ENCODE assay signal across 15 mouse cellular contexts in genomic region chr11:107778859-107779258, GRCm38 (mm10). TPM values are rescaled to one million over a fixed set of nuclear protein-coding genes. Genes with fewer than 3 reads are reported as not detected.
DNase-seq lines count a peak whose midpoint lies in the region; ATAC-seq and TF ChIP-seq lines count a peak whose summit lies in the region.
"Had no signal": no experiment of that assay in that cellular context is flagged by ENCODE, and none has a peak within 500 bp of the region (broad histone marks: within the 10 kb centered on the region; RNA-seq: fewer than 3 reads in every experiment).

No protein-coding gene starts in this region.

- no peak overlapping the region for H3K4me3 ChIP-seq in forebrain, embryonic 16.5 days (replicated peaks; ENCODE audit: low read length)
- H3K4me3 ChIP-seq in hindbrain, embryonic 16.5 days (ENCODE audit: low read length), result no peak overlapping the region
- no peak overlapping the region for H3K4me3 ChIP-seq in neural tube, embryonic 13.5 days
- no peak overlapping the region for H3K4me3 ChIP-seq in kidney, adult 2 months (ENCODE audit: insufficient read depth, low read depth, low read length)
- H3K4me3 ChIP-seq: heart, embryonic 10.5 days; limb, embryonic 12.5 days had no signal

- H3K27ac ChIP-seq in forebrain, embryonic 16.5 days (ENCODE audit: low read length), result 0 out of 2 replicates have a peak overlapping the region, but pooled peaks have one; percentile 27
- H3K27ac ChIP-seq in hindbrain, embryonic 16.5 days (ENCODE audit: low read depth, low read length), result peak overlapping the region; percentile 69
- peak overlapping the region; percentile 84 for H3K27ac ChIP-seq in neural tube, embryonic 13.5 days (replicated peaks)
- H3K27ac ChIP-seq in kidney, adult 2 months (ENCODE audit: insufficient read depth, low read depth, low read length), result no peak overlapping the region
- H3K27ac ChIP-seq: heart, embryonic 10.5 days; limb, embryonic 12.5 days had no signal

- H3K9me3 ChIP-seq in forebrain, embryonic 16.5 days (ENCODE audit: control insufficient read depth, low read length), result no peaks in the 10 kb centered on the region
- no peaks in the 10 kb centered on the region for H3K9me3 ChIP-seq in hindbrain, embryonic 16.5 days (ENCODE audit: control insufficient read depth, low read length)
- H3K9me3 ChIP-seq in neural tube, embryonic 13.5 days, result no peaks in the 10 kb centered on the region
- H3K9me3 ChIP-seq: heart, embryonic 10.5 days; limb, embryonic 12.5 days had no signal

- no peak for TF ChIP-seq POLR2A in kidney, adult 2 months (IDR thresholded peaks at IDR 0.05; ENCODE audit: low read depth, low read length)

- 15% methylated on average over 9 of the region's 9 CpGs for WGBS in forebrain, embryonic 16.5 days
- 13% methylated on average over 9 of the region's 9 CpGs for WGBS in hindbrain, embryonic 16.5 days
- WGBS in neural tube, embryonic 13.5 days, result 30% methylated on average over 9 of the region's 9 CpGs
- WGBS in kidney, adult 2 months, result 92% methylated on average over 9 of the region's 9 CpGs

- TF ChIP-seq CTCF in kidney, adult 2 months (conservative IDR thresholded peaks at IDR 0.05; ENCODE audit: insufficient read depth, insufficient read length, low read depth, low read length), result no peak

- peak; percentile 43 for DNase-seq in layer of hippocampus, adult 9-11 months
- DNase-seq in layer of hippocampus, adult 18-20 months (ENCODE audit: low spot score in 2 of 2), result no peak
- no peak for DNase-seq in lung, postnatal 4 days
- DNase-seq in yolk sac, embryonic 10.5 days (ENCODE audit: low spot score), result no peak
- no peak for DNase-seq in kidney, adult 2 months
- DNase-seq: gastrocnemius, postnatal 10 days; heart, postnatal 4 days; kidney, adult 9 months had no signal

- H3K27me3 ChIP-seq in forebrain, embryonic 16.5 days (replicated peaks; ENCODE audit: control insufficient read depth, insufficient read depth, low read length), result no peaks in the 10 kb centered on the region
- no peaks in the 10 kb centered on the region for H3K27me3 ChIP-seq in hindbrain, embryonic 16.5 days (replicated peaks; ENCODE audit: control insufficient read depth, insufficient read depth, low read length)
- no peaks in the 10 kb centered on the region for H3K27me3 ChIP-seq in neural tube, embryonic 13.5 days
- H3K27me3 ChIP-seq in kidney, adult 2 months (replicated peaks; ENCODE audit: control insufficient read depth, insufficient read depth, low read length), result no peaks in the 10 kb centered on the region

- H3K36me3 ChIP-seq in forebrain, embryonic 16.5 days (ENCODE audit: control insufficient read depth, insufficient read depth), result no peaks in the 10 kb centered on the region
- H3K36me3 ChIP-seq in hindbrain, embryonic 16.5 days (ENCODE audit: control insufficient read depth, insufficient read depth, low read length), result no peaks in the 10 kb centered on the region
- 0 out of 2 replicates have a peak, but pooled peaks cover 4% of the 10 kb centered on the region for H3K36me3 ChIP-seq in neural tube, embryonic 13.5 days
- no peaks in the 10 kb centered on the region for H3K36me3 ChIP-seq in kidney, adult 2 months (ENCODE audit: control insufficient read depth, insufficient read depth, low read length)
- H3K36me3 ChIP-seq: heart, embryonic 10.5 days; limb, embryonic 12.5 days had no signal

- no peak overlapping the region for H3K4me2 ChIP-seq in forebrain, embryonic 16.5 days (ENCODE audit: low read length)
- H3K4me2 ChIP-seq in hindbrain, embryonic 16.5 days (ENCODE audit: low read length), result no peak overlapping the region
- H3K4me2 ChIP-seq in neural tube, embryonic 13.5 days, result 0 out of 2 replicates have a peak overlapping the region, but pooled peaks have one; percentile 6
- H3K4me2 ChIP-seq: limb, embryonic 12.5 days had no signal

- peaks cover 36% of the 10 kb centered on the region for H3K4me1 ChIP-seq in forebrain, embryonic 16.5 days (replicated peaks; ENCODE audit: control insufficient read depth, insufficient read depth, low read length)
- H3K4me1 ChIP-seq in hindbrain, embryonic 16.5 days (ENCODE audit: control insufficient read depth, insufficient read depth, low read depth, low read length), result peaks cover 49% of the 10 kb centered on the region
- H3K4me1 ChIP-seq in neural tube, embryonic 13.5 days (replicated peaks), result peaks cover 72% of the 10 kb centered on the region
- H3K4me1 ChIP-seq in kidney, adult 2 months (ENCODE audit: control insufficient read depth, insufficient read depth, low read length), result no peaks in the 10 kb centered on the region
- H3K4me1 ChIP-seq: heart, embryonic 10.5 days; limb, embryonic 12.5 days had no signal

- no peak overlapping the region for H3K9ac ChIP-seq in forebrain, embryonic 16.5 days (replicated peaks; ENCODE audit: low read depth, low read length)
- H3K9ac ChIP-seq in hindbrain, embryonic 16.5 days (ENCODE audit: low read depth, low read length), result no peak overlapping the region
- 0 out of 2 replicates have a peak overlapping the region, but pooled peaks have one; percentile 13 for H3K9ac ChIP-seq in neural tube, embryonic 13.5 days
- H3K9ac ChIP-seq: limb, embryonic 12.5 days had no signal

- no peak for ATAC-seq in forebrain, embryonic 16.5 days
- ATAC-seq in hindbrain, embryonic 16.5 days, result peak; percentile 65
- ATAC-seq in neural tube, embryonic 13.5 days (ENCODE audit: low read depth), result no peak
- ATAC-seq: CD4-positive, CD25-positive, alpha-beta regulatory T cell, adult 4 months had no signal

RNA-seq across cellular contexts. Expression of gene Cacng4, which starts 15.5 kb away (rescaled TPM):
- 10 to 100 TPM; 20.1 to 21.7 TPM for total RNA-seq in layer of hippocampus, adult 18-20 months (2021)
- 33.8 and 39.6 TPM in 2 replicates for polyA plus RNA-seq in forebrain, embryonic 16.5 days (2015; fragmentation: Nextera tagmentation; extraction: Ambion mirVana)
- polyA plus RNA-seq in hindbrain, embryonic 16.5 days (2015; fragmentation: Nextera tagmentation; extraction: Ambion mirVana), result 46.0 and 48.2 TPM in 2 replicates
- polyA plus RNA-seq in neural tube, embryonic 13.5 days (2015; fragmentation: Nextera tagmentation; extraction: Ambion mirVana), result 39.1 and 43.2 TPM in 2 replicates
- polyA plus RNA-seq in kidney, adult 2 months (2012; rRNA removed), result 0.31 and 0.69 TPM in 2 replicates
- total RNA-seq: neutrophil, adult 5-6 weeks had no signal
- polyA plus RNA-seq: CD4-positive, CD25-positive, alpha-beta regulatory T cell, adult 4 months had no signal

Comparison
In these comparisons a context has a peak if more than half of its experiments do, and no peak if none do; other contexts are left out.
1. RNA of gene Cacng4, which starts 15.5 kb away (polyA plus RNA-seq): 46.0 to 48.2 TPM in hindbrain, embryonic 16.5 days, 39.1 to 43.2 TPM in neural tube, embryonic 13.5 days and 33.8 to 39.6 TPM in forebrain, embryonic 16.5 days; 0.31 to 0.69 TPM in kidney, adult 2 months; every median in the first group is over 10 times any median in the second.